Mouse (Mus musculus): ENCODE results near the gene Pls1. TPM values are rescaled to one million over a fixed set of nuclear protein-coding genes. Genes with fewer than 3 reads are reported as not detected.
A peak's percentile ranks its signal among the peaks of the same experiment; 100 is the strongest.

Pls1 gene
- total RNA-seq, 2 experiments from 2014 or later, result not detected

DNA sequence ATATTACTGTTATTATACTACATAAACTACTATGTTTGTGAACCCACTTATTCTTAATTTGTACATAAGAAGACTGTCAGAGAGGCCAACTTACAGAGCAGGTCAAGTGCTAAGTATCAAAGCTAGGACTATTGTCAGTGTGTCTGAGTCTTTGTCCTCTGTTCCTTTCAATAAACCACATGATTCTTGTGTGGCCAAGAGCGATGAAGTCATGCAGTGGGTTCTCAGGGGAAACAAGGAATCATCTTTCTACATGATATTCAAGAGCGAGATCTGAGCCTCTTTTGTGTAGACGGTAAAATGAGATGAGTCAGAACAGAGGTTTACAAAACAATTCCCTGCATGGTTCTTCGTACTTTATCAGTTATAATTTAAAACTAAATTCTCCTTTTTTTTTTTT, 35.5 kb downstream of the Pls1 start:
- no peak for ATAC-seq (replicated peaks; ENCODE audit: low FRiP score, poor library complexity, severe bottlenecking)

DNA sequence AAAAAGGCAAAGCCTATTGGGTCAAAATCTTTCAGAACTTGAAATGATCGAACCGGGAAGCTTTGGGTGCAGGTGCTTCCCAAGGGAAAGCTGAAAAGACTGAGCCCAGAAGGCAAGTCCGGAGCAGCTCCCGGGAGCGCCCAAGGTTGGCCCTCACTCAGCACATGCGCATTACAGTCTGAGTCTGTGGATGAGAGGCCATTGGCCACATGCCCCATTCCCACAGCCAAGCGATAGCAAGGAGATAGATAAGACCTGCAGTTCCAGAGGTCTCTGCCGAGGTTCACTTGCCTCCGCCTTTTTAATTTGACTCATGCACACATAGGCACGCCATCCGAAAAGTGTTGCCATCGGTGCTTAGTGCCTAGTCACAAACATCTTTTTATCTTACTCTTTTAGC, 39.7 kb downstream of the Pls1 start:
- ATAC-seq (replicated peaks; ENCODE audit: low FRiP score, poor library complexity, severe bottlenecking), result no peak

DNA sequence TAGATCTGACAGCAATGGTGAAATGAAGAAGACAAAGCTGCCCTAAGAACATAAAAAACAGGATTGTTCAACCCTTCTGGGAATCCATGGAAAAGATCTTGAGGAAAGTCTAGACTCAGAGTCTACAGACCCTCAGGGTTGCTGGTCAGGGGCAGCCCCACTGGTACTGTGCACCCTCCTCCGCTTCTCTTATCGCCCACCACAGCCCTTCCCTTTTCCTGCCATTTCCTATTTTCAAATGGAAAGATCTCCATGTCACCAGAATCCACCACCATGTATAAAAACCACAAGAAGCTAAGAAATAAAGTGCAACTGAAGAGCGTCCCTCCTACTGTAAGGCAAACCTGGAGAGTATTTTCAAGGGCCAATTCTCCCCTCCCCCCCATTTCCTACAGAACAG, 41.3 kb downstream of the Pls1 start:
- ATAC-seq (replicated peaks; ENCODE audit: low FRiP score, poor library complexity, severe bottlenecking), result no peak

DNA sequence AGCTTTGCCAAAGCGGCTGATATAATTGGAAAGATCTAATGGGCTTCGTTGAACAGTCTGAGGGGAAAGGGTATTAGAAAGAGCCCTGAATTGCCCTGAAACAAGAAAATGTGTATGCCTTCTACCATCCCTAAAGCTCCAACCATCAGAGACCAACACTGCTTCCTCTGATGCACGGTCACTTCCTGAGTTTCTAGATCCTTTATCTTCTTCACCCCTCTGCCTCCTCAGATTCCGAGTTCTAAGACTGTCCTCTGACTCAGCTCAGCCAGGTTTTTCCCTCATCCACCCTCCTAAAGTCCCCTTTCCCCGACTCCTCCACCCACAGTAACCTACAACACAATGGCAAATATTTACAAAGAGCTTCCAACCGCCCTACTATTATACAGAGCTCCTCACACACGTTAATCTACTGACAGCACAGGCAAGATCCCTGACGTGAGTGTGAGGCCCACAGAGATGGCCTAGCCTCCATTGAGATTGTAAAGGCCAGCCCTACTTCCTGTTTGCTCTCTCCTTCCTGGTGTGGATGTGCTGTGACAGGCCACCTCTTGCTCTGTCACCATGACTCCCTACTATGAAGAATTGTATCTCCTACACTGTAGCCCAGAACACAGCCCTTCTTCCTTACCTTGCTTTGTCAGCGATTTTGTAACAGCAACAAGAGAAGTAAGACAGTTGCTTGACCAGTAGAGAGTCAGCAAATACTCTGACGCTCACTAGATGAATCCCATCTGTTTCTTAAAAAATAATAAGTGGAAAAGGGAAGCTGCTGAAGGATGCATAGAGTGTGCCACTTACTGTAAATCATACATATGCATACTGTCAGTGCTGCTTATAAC, 43.3 kb downstream of the Pls1 start:
- ATAC-seq (replicated peaks; ENCODE audit: low FRiP score, poor library complexity, severe bottlenecking), result no peak

DNA sequence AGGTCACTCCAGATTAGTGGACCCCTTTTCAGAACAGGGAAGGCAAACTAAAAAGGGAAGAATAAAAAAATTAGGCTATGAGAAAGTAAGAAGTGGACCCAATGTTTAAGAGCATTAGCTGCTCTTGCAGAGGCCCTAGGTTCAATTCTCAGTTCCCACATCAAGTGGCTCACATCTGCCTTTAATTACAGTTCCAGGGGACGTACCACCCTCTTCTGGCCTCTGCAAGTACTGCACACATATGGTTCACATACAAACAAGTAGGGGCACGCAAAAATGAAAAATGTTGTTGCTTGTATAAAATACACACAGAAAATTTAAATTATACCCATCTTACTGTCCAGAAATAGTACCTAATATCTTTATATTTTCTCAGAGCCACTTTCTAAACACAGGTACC, 48.8 kb downstream of the Pls1 start:
- ATAC-seq (replicated peaks; ENCODE audit: low FRiP score, poor library complexity, severe bottlenecking), result no peak

DNA sequence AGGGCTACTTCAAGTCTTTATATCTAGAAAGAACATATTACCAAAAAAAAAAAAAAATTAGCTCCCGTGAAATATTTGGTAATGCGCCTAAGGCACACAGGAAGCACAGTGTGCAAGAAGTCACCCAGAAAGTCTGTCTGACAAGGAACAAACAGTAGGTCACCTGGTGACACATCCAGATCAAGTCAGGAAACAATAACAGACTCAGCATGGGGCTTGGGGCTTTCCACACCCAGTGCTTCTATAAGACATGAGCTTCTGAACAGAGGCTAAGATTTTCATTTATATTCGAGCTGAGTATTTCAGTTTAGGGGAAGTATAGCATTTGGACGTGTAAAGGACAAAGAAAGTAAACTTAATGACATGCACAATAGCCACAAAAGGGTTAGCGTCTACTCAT, 49.3 kb downstream of the Pls1 start:
- no peak for ATAC-seq (replicated peaks; ENCODE audit: low FRiP score, poor library complexity, severe bottlenecking)

DNA sequence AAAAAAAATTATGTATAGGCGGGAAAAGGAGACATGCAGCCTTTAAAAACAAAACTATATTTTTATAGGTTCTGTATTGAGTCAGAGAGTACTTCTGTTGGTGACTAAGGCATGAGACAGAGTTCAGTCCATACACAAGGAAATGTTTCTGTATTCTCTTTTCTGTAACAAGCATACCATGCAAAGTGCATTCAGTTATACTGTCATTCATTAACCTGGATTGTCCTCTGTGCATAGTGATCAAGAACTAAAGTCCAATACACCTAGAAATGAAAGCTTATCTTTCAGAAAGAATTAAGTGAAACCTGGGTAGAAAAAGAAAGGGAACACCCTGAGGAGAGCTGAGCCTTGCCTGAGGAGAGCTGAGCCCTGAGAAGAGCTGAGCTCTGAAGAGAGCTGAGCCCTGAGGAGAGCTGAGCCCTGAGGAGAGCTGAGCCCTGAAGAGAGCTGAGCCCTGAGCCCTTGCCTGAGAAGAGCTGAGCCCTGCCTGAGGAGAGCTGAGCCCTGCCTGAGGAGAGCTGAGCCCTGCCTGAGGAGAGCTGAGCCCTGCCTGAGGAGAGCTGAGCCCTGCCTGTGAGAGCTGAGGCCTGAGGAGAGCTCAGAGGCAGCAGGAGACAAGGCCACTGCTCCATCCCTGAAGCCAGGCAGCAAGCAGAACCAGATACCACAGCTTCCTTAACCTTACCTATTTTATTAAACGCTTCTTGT, 49.9 kb downstream of the Pls1 start:
- no peak for ATAC-seq (replicated peaks; ENCODE audit: low FRiP score, poor library complexity, severe bottlenecking)

DNA sequence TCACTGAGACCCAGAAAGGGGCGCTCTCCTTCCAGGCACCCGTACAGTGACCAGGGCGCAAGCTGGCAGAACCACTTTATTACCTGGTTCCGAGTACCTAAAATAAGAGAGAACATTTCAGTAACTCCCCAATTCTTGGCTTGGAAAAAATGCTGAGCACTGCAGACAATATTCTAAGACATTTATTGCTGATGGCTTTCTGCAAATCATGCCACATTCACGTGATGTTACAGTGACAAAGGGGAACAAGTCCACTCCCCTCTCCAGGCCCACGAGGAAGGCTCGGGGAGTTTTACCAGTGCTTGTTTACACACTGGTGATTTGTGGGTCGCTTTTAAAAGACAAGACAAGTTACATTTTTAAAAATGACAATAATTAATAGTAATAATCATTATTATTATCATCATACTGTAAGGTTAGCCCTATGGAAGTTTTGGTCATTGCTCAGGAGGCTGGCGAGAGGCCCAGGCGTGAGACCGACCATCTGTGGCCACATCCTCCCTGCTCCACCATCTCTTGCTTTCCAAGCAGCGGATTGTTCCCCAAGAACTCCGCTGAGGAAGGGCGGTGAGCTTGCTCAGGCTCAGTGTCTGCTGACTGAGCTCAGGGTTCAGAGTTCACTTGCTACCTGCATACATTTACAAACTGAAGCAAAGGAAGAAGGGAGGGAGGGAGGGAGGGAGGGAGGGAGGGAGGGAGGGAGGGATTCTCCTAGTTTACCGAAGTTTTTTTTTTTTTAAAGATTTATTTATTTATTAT, 50.9 kb downstream of the Pls1 start:
- ATAC-seq (replicated peaks; ENCODE audit: low FRiP score, poor library complexity, severe bottlenecking), result no peak

DNA sequence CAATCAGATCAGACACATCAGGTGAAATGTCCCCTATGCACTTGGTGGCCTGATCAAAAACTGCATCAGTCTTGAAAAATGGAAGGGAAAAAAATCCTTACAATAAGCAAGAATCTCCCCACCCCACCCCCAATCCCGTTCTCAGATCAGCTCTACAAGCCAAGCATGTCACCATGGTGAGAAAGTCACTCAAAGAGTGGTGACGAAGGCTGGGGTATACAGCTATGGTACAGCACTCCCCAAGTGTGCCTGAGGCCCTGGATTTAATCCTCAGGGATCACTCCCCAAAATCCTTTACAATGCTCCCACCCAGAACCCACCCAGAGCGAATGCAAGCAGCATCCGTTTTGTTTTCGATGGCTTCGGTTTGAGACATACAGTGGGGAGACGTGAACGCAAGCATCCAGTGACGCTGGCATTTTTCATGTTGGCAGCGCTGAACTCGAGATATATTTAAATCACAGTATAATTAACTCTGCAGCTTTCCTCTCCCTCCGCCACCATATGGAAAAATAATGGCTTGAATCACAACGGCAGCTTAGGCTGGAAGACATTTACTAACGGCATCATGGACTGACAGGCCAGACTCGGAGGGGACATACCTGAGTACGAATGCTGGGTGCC, 60.1 kb downstream of the Pls1 start:
- no peak for ATAC-seq (replicated peaks; ENCODE audit: low FRiP score, poor library complexity, severe bottlenecking)

DNA sequence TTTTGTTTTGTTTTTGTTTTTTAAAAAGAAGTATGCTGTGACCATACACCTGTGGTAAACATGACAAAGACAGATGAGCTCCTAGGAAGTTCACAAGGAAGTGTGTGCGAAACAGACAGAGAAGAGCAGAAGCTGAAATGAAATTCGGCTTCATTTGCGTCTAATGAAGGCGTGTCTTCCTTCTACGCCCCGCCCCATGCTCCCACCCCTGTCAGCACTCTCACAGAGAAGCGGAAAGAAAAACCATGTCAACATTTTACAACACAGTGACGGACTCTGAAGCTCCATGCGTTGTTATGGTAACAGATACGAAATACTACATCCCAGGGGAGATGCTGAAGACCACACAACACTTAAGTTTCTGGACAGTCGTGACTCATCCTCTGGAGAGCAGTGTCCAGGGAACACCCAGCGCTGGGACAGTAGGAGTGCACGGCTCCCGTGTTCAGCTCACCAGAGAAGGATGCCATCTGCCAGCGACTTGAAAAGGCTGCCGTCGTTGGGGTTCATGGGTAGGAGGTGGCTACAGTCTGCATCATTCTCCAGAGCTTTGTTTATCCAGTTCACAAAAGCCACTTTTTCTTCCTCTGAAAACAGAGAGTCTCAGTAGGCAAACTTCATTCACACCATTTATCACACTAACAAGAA, 61.3 kb downstream of the Pls1 start:
- no peak for ATAC-seq (replicated peaks; ENCODE audit: low FRiP score, poor library complexity, severe bottlenecking)

DNA sequence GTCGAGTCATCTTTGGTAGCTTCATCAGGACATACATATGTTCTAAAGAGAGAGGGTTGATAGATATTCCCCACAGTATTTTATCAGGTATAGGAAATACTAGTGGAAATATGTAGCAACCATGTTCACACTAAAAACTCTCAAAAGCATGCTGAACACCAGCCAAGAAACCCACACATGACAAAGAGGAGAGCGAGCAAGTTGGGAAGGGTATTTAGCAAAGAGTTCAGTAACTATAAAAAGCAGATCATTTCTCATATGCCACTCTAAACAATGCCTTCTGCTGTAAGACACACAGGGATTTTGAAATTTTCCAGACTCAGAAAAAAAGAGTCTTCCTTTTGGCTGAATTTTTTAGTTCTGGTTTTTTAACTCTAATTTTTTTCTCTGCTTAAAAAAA, 73.4 kb downstream of the Pls1 start:
- no peak for ATAC-seq (replicated peaks; ENCODE audit: low FRiP score, poor library complexity, severe bottlenecking)

DNA sequence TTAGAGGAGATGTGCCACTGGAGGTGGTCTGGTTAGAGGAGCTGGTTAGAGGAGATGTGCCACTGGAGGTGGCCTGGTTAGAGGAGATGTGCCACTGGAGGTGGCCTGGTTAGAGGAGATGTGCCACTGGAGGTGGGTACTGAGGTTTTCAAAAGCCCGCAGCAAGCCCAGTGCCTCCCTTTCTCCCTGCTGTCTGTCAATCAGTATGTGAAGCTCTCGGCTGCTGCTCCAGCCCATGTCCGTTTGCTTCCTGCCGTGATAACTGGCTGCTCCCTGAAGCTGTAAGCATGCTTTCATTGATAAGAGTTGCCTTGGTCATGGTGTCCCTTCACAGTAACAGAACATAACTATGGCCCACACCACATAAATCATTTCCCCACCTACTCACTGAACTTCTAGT, 81.9 kb downstream of the Pls1 start:
- no peak for ATAC-seq (replicated peaks; ENCODE audit: low FRiP score, poor library complexity, severe bottlenecking)

DNA sequence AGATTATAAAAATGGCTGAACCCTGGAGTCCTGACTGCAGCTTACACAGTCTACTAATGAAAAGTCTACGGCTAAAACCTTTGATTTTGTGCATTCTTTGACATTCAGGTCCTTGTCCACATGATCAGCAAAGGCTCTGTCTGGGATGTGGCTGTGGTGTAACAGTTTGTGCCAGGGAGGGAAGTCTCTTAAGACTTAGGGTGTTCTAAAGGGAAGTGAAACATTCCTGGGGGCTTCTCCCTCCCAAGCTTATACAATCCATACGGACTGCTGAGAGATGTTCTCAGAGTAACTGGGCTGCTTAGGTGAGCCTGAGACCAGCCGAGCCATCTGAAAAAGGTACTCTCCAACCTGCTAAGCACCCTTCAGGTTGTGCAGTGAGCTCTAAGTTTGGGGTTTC, 82.9 kb downstream of the Pls1 start:
- ATAC-seq (replicated peaks; ENCODE audit: low FRiP score, poor library complexity, severe bottlenecking), result no peak

DNA sequence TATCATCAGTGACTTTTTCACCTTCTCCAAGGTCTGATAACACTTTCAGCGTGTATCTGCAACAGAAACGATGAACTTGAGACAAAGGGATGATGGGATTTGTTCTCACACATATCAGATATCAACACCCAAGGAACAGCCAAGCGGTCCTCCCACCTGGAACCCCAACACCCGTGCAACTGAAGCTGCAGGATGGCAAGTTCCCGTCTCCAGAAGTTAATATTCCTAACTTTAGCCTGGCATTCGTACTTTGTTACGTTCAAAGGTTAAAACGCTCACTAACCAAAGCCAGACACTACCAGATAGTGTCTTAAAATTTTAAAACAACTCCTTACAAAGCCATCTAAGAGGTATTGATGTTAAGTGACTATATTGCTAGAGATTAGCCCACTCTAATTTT, 83.7 kb downstream of the Pls1 start:
- no peak for ATAC-seq (replicated peaks; ENCODE audit: low FRiP score, poor library complexity, severe bottlenecking)

DNA sequence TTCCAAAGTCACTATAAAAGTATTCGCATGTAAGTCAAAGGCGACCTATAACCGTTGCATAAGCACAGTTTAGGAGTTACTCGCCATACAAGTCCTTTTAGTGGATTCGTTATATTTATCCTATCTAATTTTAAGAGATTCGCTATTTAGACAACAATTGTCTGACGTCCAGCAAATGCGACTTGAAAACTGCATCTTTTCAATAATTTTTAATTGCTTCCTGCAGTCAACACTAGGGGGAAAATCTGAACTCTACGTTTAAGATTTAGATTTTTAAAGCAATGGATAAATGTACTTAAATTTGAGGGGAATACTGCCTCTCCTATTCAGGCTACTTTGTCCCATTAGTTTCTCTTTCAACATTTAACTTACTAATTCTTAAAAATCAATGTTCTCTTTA, 94.4 kb downstream of the Pls1 start:
- ATAC-seq (replicated peaks; ENCODE audit: low FRiP score, poor library complexity, severe bottlenecking), result no peak

DNA sequence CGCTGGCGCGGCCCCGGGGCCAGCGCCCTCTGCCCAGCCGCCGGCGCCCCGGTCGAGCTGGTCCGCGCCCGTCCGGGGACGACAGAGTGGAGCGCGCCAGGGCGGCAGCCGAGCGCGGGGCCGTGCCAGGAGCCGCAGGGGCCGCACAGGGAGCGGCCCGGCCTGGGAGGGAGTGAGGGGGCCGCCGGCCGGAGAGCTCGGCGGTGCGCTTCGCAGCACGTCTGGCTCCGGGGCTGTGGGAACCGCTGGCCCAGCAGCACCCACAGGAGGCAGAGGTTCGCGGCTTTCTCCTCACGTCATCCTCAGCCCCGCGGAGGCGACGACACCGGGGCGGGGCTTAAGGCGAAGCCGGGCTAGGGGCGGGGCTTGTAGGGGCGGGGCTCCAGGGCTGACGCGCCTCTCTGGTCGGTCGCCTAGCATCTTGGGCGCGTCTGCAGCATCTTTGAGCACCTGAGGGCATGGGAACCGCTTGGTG, 95.0 kb downstream of the Pls1 start, which contains the start of gene Trpc1:
TSS of gene Trpc1 (minus strand) at position 339 of the 475 bp plus-strand sequence.
- peak; percentile 88 for ATAC-seq (replicated peaks; ENCODE audit: low FRiP score, poor library complexity, severe bottlenecking)

DNA sequence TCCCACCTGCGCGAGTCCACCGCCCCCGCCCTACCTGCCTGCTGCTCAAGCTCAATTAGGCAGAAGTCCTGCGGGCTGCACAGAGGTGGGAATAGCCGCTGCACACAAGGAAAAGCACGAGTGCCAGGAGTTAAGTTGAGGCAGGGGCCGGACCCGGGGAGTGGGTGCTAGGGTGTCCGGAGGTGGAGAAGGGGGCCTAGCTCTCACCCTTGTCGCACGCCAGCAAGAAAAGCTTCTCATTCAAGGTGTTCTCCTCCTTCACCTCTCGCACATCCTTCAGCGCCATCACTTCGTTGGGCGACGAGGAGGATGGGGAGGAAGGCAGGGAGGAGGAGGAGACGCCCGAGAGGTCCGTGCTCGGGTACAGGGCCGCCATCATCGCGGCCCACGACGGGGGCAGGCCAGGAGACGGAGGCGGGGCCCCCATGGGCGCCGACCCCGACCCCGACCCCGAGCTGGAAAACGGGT, 95.6 kb downstream of the Pls1 start:
- no peak for ATAC-seq (replicated peaks; ENCODE audit: low FRiP score, poor library complexity, severe bottlenecking)

DNA sequence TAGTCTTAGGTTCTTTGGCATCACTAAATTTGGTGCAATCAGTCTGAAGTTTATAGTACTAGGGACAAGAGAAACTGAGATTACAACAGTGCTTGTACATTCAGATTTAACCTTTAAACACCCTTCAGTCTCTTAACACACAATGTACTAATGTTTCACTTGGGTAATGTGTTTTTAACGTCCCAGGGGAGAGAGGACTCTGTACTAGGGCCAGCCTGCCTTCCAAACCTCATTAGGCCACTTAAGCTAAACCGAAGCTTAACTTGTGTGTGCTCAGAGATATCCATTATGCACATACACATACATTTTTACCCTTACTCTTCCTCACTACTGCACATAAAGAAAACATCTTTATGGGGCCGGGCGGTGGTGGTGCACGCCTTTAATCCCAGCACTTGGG, 97.8 kb downstream of the Pls1 start:
- ATAC-seq (replicated peaks; ENCODE audit: low FRiP score, poor library complexity, severe bottlenecking), result no peak

DNA sequence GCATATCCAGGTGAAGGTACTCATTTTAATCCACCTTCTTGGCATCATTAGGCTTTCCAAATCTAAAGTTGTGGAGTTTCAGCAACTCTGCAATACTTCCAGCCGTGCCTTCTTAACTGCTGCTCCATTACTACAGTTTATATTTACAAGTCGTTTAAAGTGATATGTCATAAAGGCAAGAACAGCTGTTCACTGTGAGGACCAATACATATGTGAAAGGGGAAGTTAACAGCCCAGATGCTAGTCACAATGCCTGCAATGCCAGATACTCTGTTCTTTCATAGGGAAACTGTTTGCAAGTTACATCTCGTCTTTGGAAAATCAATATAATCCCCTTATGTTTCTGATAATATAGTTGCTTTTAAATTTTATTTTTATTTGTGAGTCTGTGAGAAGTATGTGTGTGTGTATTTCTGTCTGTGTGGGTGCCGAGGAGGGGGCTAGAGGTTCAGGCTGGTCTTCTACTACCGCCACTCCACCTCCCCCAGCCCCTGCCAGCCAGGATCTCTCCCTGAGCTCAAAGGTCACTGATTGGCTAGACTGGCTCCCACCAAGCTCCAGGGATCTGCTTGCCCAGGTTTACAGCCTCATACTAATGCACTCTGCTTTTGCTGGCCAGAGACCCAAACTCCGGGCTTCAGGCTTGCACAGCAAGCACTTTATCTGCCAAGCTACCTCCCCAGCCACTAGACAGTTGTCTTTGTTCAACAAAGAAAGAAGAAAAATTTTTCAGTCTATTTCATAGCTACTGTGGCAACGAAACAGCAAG, 100.1 kb downstream of the Pls1 start:
- ATAC-seq (replicated peaks; ENCODE audit: low FRiP score, poor library complexity, severe bottlenecking), result no peak

All from erythroid progenitor cell, adult 5-6 weeks (primary cell).